Mouse (Mus musculus) cerebellum, postnatal 4 days (tissue): ENCODE results near the gene Drd4.
A peak's percentile ranks its signal among the peaks of the same experiment; 100 is the strongest.

Experiments
- DNase-seq, 2 experiments: peaks; one replicate each; pipeline ENCODE4 v3.0.0; 2022; ENCODE audit warnings: low spot score in 2 of 2, mixed read lengths in 1 of 2

The Drd4 gene

DNA sequence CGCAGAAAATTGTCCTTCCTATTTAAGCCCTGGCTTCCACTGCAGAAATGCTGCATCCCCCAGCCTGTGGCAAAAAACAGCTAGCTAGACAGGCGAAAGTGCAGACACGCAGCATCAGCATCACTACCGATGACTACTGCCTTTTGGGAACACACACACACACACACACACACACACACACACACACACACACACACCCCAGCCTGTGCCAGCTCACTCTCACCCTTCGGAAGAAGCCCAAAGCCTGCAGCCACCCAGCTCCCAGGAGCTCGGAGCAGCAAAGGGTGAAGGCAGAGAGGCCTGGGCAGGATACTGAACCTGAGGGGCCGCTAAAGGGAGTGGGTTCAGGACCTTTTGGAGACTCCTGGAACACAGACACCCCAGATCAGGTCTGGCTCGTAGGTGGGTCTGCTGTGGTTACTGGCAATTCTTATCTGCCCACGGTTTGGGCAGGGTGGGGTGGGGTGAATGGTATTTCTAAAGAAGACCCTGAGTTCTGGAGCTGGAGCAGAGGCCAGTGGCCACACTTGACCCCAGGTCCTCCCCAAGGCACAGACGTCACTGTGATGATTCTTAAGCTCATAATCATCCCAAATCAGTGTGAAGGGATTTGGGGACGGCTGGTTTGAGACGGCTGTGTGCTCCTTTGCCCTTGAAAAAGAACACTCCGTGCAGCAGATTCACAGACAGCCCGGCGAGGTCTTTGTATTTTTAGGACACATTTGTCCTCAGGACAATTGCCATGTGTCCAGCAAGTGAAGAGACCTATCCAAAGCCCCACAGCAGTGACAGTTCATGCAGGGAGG is 980 bp downstream of the Drd4 start:
- DNase-seq, result no peak

GRCm38 (mm10) chr7:141293852-141294471 is 2.2 kb downstream of the Drd4 start:
- no peak for DNase-seq

GRCm38 (mm10) chr7:141294479-141294878 is 2.7 kb downstream of the Drd4 start:
- no peak for DNase-seq

DNA sequence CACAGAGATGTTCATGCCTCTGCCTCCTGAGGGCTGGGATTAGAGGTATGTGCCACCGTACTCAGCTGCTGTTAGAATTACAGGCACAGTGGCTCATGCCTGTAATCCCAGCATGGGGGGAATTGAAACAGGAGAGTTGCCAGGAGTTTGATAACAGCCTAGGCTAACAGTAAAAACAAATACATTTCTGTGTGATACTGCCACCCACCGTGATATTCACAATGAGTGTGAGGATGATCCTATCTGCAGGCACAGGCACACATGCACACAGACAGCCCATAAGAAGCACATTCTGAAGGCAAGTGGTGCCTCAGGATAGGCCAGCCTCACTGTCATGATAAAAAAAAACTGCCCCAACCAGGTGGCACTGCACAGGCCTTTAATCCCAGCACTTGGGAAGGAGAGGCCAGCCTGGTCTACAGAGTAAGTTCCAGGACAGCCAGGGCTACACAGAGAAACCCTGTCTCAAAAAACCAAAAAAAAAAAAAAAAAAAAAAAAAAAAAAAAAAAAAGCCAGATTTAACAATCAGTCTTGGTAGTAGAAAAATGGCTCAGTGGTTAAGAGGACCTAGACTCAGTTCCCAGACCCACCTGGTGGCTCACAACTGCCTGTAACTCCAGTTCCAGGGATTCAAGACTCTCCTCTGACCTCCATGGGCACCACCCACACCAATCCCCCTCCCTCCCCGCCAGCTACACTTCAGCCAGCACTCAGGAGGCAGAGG is 6.3 kb downstream of the Drd4 start:
- no peak for DNase-seq

DNA sequence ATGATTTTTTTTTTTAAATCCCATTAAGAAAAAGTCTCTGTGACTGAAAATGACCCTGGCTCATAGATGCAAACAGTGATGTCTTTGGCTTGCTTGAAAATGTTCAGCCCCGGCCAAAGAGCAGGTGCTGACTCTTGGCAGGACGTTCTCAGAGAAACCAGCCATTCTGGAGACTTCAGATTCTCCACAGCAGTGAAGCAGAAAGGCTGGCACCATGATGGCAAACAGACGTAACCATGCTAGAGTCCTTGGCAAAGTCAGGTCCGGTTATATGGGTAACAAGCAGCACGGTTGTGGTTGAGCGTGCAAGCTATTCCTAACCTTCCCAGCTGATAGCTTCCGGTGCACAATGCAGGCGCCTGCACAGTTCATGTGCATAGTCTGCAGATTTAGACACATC is 7.4 kb downstream of the Drd4 start:
- DNase-seq, result no peak

DNA sequence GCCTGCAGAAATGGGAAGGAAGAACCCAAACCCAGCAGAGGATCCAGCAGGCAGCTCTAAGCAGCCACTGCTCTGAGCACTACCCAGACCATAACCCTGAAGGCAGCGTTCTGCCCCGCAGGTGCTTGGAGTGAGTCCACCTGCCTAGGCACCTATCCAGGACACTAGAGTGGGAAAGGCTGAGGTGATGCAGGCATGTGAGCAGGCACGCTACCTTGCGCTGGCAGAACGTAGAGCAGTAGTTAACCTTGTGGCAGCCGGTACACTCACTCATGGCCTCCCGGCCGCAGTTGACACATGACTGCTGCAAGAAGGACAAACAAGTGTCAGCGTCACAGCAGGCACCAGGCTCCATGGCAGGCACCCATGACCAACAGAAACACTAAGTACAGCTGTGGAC is 9.6 kb downstream of the Drd4 start:
- no peak for DNase-seq

DNA sequence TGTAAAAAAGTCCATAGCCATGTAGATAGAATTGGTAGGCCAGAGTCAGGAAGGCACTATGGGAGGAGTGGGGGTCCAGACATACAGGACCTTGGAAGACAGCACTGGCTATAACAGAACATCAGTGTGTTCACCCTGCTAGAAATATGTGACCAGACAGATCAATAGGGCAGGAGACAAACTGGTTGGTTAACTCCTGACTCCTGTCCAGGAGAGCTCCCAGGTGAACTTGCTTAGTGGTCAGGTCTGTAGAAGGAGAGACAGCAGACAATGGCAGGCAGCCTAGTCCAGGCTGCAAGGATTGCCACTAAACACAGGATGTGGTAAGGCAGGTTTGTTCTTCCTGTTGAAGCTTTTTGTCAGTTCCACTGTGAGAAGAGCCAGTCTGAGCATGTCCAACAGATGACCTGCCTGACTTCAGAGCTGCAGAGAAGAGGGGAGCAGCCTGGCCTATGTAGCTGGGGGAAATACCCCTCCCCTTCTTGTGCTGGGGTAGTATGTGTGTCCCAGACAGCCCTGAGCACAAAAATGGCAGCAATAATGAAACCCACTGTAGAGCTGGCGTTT is 11.0 kb downstream of the Drd4 start:
- DNase-seq, result no peak

DNA sequence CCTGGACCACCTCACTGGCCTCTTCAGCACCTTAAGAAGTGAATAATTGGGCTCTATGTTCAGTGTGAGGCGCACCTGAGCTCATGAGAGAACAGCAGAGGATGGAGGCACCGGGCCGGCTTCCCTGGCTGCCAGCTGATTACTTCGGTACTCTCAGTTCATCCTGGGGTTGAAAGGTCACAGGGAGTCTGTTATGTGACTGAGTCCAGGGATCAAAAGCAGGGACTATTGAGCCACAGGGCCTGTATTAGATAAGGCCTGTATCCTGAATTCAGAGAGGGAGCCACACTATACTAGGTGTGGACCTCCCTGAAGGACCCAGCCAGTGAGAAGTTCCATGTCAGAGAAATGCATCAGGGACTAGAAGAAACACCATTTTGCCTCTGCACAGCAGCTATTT is 12.7 kb downstream of the Drd4 start:
- no peak for DNase-seq

DNA sequence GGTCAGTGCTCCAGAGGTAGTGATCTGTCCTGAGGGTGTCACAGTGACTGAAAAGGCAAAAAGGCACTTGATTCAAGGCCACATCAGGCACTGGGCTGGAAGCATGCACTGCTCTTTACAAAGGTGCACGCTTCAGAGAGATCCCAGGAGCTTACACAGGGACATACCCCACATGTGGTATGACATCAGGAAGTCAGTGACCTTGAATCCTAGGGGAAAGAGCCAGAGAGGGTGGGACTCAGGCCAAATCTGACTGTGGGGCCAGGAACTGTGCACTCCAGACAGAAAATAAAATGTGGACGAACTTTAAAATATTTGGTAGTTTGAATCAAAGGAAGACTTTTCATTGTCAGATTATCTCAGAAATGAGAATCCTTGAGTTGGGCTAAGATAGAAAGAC is 22.6 kb downstream of the Drd4 start:
- DNase-seq, result no peak

GRCm38 (mm10) chr7:141315076-141315475 is 23.3 kb downstream of the Drd4 start:
- no peak for DNase-seq

DNA sequence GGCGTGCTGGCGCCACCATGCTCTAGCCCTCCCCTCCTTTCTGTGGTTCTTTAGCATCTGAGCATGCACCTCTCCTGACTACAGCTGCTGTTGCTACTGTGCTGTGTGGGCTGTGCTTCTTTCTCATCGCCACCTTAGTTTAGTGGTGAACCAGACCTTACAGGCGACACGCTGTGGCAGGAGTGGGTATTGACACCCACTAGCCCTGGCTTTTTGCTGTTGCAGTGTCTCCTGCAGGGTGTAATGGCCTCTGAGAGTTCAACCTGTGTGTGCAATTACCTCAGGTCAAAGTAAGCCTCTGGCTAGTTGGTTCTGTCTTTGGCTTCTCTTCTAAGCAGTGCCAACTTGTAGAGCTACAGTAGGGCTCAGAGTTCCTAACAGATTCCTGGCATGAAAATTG is 24.2 kb downstream of the Drd4 start:
- no peak for DNase-seq

- no peak for DNase-seq
These were observed 25.9 kb downstream of the Drd4 start for GRCm38 (mm10) chr7:141317619-141318132.

GRCm38 (mm10) chr7:141319446-141319845 is 27.6 kb downstream of the Drd4 start:
- no peak for DNase-seq

GRCm38 (mm10) chr7:141324686-141325085 is 32.9 kb downstream of the Drd4 start:
- no peak for DNase-seq

DNA sequence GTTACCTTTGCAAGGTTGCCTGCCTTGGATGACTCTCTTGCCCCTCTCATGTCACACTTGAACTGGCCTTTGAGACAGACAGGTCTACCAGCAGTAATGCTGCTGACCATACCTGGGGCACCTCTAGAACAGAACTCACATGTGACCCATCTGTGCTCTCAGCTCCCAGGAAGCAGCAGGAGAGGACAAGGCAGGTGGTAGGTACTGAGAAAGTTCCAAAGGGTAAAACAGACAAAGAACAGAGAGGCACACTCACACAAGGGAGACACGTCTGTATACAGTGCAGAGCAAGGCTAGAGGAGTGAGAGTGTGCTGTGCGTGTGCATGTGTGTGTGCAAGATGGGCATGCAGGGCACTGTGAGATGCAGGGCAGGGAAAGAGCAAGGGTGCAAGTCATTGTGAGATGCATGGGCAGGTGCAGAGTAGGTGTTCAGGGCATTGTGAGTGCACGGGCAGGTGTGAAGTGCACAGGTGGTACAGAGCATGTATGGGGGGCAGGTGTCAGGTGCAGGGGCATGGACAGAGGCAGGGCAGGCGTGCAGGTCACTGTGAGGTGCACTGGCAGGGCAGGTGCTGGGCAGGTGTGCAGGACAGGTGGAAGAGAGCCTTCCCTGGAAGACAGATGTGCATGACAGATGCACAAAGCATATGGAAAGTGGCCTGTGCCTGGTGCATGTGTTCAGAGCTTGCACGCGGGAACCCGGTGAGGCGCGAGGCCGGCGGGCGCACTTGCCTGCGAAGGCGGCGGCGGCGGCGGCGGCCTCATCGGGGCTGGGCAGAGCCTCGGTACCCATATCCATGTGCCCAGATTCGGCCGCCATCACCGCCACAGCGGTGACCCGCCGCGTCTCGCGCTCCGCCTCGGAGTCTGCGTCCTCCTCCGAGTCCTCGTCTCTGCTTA is 35.0 kb downstream of the Drd4 start:
- DNase-seq, result no peak

DNA sequence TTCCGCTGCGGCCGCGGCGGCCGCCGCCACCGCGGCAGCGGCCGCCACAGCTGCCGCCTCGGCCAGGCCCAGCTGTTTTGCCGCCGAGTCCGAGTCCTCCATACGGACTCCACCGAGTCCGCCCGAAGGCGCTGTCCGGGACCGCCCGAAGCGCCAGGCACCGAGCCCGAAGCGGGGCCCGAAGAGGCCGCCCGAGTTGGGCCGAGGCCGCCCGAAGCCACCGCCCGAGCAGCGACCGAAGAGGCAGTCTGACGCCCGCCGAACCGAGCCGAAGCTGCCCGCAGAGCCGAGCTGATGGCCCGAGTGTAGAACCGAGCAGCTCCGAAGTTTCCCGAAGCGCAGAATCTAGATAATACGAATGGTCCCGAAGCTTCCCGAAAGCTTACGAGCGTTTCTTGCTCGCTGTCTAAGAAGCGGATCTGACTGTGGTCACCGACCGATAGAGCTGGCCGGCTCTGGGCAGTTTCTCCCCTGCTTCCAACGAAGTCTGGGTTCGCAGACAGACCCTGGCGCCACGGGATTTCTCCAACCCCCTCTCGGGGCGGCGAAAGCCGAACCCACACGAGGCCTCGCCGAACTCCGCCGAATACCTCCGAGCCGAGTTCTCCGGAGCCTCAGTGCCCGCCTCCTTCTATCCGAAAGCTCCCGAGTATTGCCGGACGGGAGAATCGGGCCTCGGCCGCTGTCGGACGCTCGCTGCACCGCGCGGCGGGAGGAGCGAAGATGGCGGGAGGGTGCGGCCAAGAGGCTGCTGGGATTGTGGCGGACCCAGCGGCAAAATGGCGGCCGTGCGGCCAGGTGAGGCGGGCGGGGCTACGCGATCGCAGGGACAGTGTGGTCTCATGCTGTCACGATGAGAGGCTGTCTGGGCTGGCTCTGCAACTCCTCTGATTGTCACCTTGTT is 35.9 kb downstream of the Drd4 start, which contains the start of the genes Deaf1 and Tmem80:
Deaf1 (minus strand) TSS at position 222 of the 904 bp plus-strand sequence.
Tmem80 (plus strand) TSS at position 271 of the 904 bp plus-strand sequence.
- peak; percentile 99 to 100 for DNase-seq

DNA sequence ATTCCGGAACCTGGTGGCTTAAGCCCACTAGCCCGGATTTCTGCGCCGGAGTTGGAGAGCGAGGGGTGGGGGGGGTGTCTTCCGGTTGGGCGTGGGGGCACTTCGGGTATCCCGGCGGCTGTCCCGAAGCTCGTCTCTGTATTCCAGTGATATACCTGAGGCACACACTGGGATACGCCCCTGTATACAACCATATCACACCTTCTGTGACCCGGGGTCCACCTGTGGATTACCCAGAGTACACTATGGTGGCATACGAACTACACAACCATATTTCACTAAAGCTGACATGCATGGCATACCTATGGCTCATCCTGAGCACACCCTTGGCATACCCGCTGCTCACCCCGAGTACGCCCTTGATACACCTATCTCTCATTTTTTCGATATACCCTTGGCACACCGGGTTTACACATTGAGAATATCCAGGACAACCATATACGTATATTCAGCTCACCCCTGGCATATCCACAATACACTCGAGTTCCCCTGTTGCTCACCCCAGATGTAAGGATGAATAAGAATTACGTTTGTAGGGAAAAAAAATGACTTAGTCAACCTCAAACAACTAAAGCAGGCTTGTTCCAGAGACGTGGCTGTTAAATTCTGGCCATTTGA is 36.7 kb downstream of the Drd4 start:
- DNase-seq, result no peak

GRCm38 (mm10) chr7:141330706-141331105 is 38.9 kb downstream of the Drd4 start:
- no peak for DNase-seq

DNA sequence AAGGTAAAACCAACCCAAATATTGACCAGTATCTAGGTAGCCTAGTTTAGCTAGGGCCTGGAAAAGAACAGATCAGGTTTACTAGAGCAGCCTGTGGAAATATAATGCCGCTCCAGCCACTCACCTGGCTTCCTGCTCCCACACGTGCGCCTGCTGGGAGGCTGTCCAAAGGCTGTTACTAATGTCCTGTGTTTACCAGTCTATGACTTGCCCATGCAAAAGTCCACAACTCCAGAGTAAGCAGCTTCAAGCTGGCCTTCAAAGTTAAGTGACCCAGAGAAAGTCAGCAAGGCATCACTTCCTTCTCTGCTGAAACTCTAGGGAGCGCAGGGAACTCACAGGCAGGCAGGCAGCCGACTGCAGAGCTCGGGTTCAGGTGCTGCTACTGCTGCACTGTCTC is 40.2 kb downstream of the Drd4 start:
- no peak for DNase-seq
